Mouse (Mus musculus) megakaryocyte, embryonic 14.5 days (primary cell): ENCODE results near the gene Rd3.

Source experiments
- FLI1 ChIP-seq: IDR thresholded peaks from 2 replicates; pipeline ENCODE4 v1.6.1; 2012; ENCODE audit warnings: low read length, inconsistent platforms, mixed read lengths
- GATA1 ChIP-seq: IDR thresholded peaks from 3 replicates; pipeline ENCODE4 v1.6.1; 2012; ENCODE audit warnings: mixed read lengths, low read length, inconsistent platforms, borderline replicate concordance

DNA sequence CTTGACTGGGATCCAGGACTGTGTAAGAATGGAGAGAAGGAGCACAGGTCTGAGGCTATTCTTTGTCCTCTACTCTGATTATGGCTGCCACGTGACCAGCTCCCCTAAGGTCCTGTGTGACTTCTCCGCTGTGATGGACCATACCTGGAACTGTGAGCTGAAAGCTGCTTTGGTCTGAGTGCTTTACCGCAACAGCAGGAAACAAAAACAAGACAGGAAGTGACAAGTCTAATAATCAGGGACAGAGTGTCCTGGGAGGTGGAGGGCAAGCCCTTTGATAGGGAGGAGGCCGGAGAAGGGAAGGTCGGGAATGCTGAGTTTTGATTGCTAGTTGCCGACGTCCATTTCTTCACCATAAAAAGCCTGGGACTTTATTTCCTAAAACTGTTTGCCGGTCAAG, 48.1 kb upstream of the Rd3 start:
- TF ChIP-seq GATA1 = no peak
- TF ChIP-seq FLI1 = no peak
